Mouse (Mus musculus): ENCODE measurements around the gene Mc3r. TPM values are rescaled to one million over a fixed set of nuclear protein-coding genes. Genes with fewer than 3 reads are reported as not detected.

The Mc3r gene
- polyA plus RNA-seq (2014; fragmentation: Nextera tagmentation; extraction: Ambion mirVana) = not detected in 2 replicates

GRCm38 (mm10) chr2:172248106-172248764, at the start of gene Mc3r:
Gene Mc3r (plus strand): TSS chr2:172248492.
- H3K27ac ChIP-seq (replicated peaks; ENCODE audit: low read depth, low read length) = no peak within 1 kb of the TSS
- no peaks in the 10 kb centered on the region; the same call in 1 of the 2 replicates for H3K4me1 ChIP-seq (ENCODE audit: control insufficient read depth, insufficient read depth, low read length)
- WGBS = 12% methylated on average over 22 of the region's 22 CpGs
- H3K4me3 ChIP-seq (ENCODE audit: low read depth, low read length) = no peak within 1 kb of the TSS
- 0 out of 2 replicates have a peak, but pooled peaks cover 5% of the 10 kb centered on the region for H3K27me3 ChIP-seq (ENCODE audit: control insufficient read depth, insufficient read depth, low read length)
- ATAC-seq (ENCODE audit: insufficient number of reproducible peaks, low FRiP score, low TSS enrichment, low read depth) (no peak), DNase-seq (ENCODE audit: low spot score) (peak; percentile 83)
- no peak within 1 kb of the TSS for H3K4me2 ChIP-seq (ENCODE audit: low read depth, severe bottlenecking)
- H3K36me3 ChIP-seq (ENCODE audit: control insufficient read depth, insufficient read depth, low read length) = no peaks in the 10 kb centered on the region
- H3K9me3 ChIP-seq (ENCODE audit: control insufficient read depth, low read length) = no peaks in the 10 kb centered on the region
- H3K9ac ChIP-seq (ENCODE audit: low read length) = no peak within 1 kb of the TSS

DNA sequence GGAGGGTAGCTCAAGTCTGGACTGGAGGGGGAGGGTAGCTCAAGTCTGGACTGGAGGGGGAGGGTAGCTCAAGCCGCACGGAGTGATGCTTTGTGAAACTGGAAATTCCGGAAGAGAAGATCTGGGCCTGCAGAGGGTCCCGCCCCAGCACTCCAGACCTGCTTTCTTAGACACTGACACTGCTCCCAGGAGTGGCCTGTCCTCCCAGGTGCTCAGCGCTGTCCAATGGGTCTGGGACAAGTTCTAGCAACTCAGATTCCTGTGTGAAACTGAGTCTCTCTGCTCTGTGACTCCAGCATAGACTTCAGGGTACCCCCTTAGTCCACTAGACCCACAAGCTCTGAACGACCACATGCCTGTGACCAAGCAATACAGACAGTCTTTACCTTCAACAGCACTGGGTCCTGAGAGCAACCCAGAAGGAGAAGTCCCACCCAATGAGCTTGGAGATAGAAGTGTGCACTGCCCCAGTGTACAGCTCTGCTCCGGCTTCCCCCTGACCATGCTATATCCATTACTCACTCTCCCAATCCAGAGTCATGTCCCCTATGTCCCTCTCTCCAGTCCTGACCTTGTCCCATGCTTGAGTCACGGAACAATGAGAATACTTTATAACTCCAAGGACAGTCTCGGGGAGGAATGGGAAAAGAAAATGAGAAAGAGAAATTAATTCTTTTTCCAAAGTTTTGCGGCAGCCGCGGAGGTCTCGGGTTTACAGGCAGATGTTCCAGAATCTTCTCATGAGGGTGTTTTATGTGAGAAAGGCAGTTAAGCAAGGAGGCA, 46.1 kb upstream of the Mc3r start:
- Histone ChIP-seq H3K4me3 (ENCODE audit: low read depth, low read length) (no peak overlapping the region), H3K36me3 (ENCODE audit: control insufficient read depth, insufficient read depth, low read length) (no peaks in the 10 kb centered on the region), H3K27me3 (ENCODE audit: control insufficient read depth, insufficient read depth, low read length) (no peaks in the 10 kb centered on the region), H3K9ac (ENCODE audit: low read length) (no peak overlapping the region), H3K9me3 (ENCODE audit: control insufficient read depth, low read length) (no peaks in the 10 kb centered on the region), H3K4me1 (ENCODE audit: control insufficient read depth, insufficient read depth, low read length) (no peaks in the 10 kb centered on the region), H3K27ac (replicated peaks; ENCODE audit: low read depth, low read length) (no peak overlapping the region), H3K4me2 (ENCODE audit: low read depth, severe bottlenecking) (no peak overlapping the region)
- 88% methylated on average over 13 of the region's 13 CpGs for WGBS
- ATAC-seq (ENCODE audit: insufficient number of reproducible peaks, low FRiP score, low TSS enrichment, low read depth) (no peak), DNase-seq (ENCODE audit: low spot score) (no peak)

DNA sequence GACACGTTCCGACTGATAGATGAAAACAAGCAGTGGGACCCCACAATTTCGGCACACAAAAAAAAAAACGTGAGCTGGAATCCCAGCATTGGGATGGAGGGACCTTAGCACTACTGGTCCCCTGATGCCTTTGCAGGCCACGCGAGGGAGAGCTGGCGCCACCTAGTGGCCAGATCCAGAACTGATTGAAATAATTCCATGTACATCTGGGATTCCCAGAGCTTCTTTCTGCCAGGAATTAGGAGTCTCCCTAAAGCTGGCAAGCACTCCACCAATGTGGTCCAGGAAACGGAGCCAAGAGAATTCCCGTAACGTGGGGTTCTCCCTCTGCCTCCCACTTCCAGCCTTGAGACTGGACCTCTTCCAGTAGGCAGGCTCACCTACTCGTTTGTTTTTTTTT, 41.3 kb upstream of the Mc3r start:
- no peak overlapping the region for H3K4me2 ChIP-seq (ENCODE audit: low read depth, severe bottlenecking)

DNA sequence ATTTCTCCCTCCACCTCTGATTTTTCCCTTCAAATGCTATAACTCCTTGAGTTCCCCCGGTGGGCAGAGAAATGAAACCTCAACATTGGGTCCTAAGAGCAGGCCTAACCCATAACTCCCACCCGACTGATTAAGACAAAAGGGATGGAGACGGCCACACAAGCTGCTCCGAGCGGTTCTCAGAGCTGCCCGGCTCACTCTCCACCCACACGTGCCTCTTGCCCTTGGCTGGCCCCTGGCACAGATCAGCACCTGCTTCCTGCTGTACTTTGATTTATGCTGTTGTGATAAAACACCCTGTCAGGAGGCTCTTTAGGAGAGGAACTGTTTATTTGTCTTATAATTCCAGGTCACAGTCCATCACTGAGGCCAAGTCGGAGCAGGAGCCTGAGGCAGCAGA, 34.8 kb upstream of the Mc3r start:
- H3K36me3 ChIP-seq (ENCODE audit: control insufficient read depth, insufficient read depth, low read length) = no peaks in the 10 kb centered on the region
- 51% methylated on average over 8 of the region's 8 CpGs for WGBS
- no peak overlapping the region for H3K4me3 ChIP-seq (ENCODE audit: low read depth, low read length)
- H3K27me3 ChIP-seq (ENCODE audit: control insufficient read depth, insufficient read depth, low read length) = no peaks in the 10 kb centered on the region
- ATAC-seq (ENCODE audit: insufficient number of reproducible peaks, low FRiP score, low TSS enrichment, low read depth) = no peak
- DNase-seq (ENCODE audit: low spot score) = no peak
- no peak overlapping the region for H3K27ac ChIP-seq (replicated peaks; ENCODE audit: low read depth, low read length)
- H3K4me2 ChIP-seq (ENCODE audit: low read depth, severe bottlenecking) = no peak overlapping the region
- no peak overlapping the region for H3K9ac ChIP-seq (ENCODE audit: low read length)
- no peaks in the 10 kb centered on the region for H3K4me1 ChIP-seq (ENCODE audit: control insufficient read depth, insufficient read depth, low read length)
- H3K9me3 ChIP-seq (ENCODE audit: control insufficient read depth, low read length) = no peaks in the 10 kb centered on the region

More for the DNA sequence above, 41.3 kb upstream of the Mc3r start:
- no peak overlapping the region for H3K9ac ChIP-seq (ENCODE audit: low read length)
- H3K4me3 ChIP-seq (ENCODE audit: low read depth, low read length) = no peak overlapping the region
- H3K4me1 ChIP-seq (ENCODE audit: control insufficient read depth, insufficient read depth, low read length) = no peaks in the 10 kb centered on the region
- H3K27me3 ChIP-seq (ENCODE audit: control insufficient read depth, insufficient read depth, low read length) = no peaks in the 10 kb centered on the region
- 12% methylated on average over 11 of the region's 11 CpGs for WGBS
- DNase-seq (ENCODE audit: low spot score) = peak; percentile 96
- no peak overlapping the region for H3K27ac ChIP-seq (replicated peaks; ENCODE audit: low read depth, low read length)
- H3K36me3 ChIP-seq (ENCODE audit: control insufficient read depth, insufficient read depth, low read length) = no peaks in the 10 kb centered on the region
- ATAC-seq (ENCODE audit: insufficient number of reproducible peaks, low FRiP score, low TSS enrichment, low read depth) = no peak
- H3K9me3 ChIP-seq (ENCODE audit: control insufficient read depth, low read length) = no peaks in the 10 kb centered on the region

DNA sequence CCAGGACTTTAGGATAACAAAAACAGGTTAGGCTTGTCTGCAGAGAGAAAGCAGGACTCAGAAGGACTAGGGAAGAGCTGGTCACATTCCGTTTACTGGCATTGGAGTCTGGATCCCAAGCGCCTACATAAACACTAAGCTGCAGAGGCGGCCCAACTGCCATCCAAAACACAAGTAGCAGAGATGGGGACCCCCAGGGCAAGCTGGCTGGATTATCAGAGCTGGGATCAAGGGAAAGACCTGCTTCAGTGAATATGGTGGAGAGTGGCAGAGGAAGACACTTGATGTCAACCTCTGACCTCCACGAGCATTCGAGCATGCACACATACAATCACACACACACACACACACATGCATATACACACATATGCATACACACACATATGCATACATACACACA, 34.0 kb upstream of the Mc3r start:
- DNase-seq (ENCODE audit: low spot score) (no peak), ATAC-seq (ENCODE audit: insufficient number of reproducible peaks, low FRiP score, low TSS enrichment, low read depth) (no peak)
- H3K27ac ChIP-seq (replicated peaks; ENCODE audit: low read depth, low read length) = no peak overlapping the region
- H3K4me2 ChIP-seq (ENCODE audit: low read depth, severe bottlenecking) = no peak overlapping the region
- H3K9ac ChIP-seq (ENCODE audit: low read length) = no peak overlapping the region
- 90% methylated on average over 5 of the region's 5 CpGs for WGBS
- H3K27me3 ChIP-seq (ENCODE audit: control insufficient read depth, insufficient read depth, low read length) = no peaks in the 10 kb centered on the region
- no peaks in the 10 kb centered on the region for H3K9me3 ChIP-seq (ENCODE audit: control insufficient read depth, low read length)
- H3K4me3 ChIP-seq (ENCODE audit: low read depth, low read length) = no peak overlapping the region
- H3K36me3 ChIP-seq (ENCODE audit: control insufficient read depth, insufficient read depth, low read length) = no peaks in the 10 kb centered on the region
- no peaks in the 10 kb centered on the region for H3K4me1 ChIP-seq (ENCODE audit: control insufficient read depth, insufficient read depth, low read length)

DNA sequence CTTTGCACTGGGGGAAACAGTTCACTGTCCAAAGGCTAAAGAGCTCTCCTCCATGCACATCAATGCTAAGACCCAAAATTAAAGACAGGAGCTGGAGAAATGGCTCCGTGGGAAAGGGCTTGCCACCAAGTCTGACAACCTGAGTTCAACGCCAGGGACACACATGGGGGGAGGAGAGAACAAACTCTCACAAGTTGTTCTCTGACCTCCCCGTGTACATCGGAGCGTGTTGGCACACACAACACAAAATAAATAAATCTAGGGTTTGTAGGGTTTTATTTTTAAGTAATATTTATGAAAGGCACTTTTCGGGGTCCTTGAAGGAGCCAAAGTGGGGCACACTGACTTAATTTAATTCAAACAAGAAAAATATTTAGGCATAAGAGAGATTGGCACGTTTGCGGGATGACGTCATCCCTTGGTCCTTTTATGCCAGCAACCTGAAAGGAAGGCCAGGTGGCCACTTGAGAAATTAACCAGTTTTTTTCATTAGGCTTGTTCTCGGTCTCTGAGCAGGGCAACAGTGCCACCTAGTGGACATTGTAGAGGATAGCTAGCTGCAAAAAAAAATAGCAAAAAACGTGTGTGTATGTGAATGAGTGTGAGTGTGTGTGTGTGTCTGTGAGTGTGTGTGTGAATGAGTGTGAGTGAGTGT, 32.7 kb upstream of the Mc3r start:
- DNase-seq (ENCODE audit: low spot score) (peak; percentile 84), ATAC-seq (ENCODE audit: insufficient number of reproducible peaks, low FRiP score, low TSS enrichment, low read depth) (no peak)
- no peaks in the 10 kb centered on the region for H3K9me3 ChIP-seq (ENCODE audit: control insufficient read depth, low read length)
- H3K27me3 ChIP-seq (ENCODE audit: control insufficient read depth, insufficient read depth, low read length) = no peaks in the 10 kb centered on the region
- 36% methylated on average over 11 of the region's 11 CpGs for WGBS
- no peaks in the 10 kb centered on the region for H3K36me3 ChIP-seq (ENCODE audit: control insufficient read depth, insufficient read depth, low read length)
- no peak overlapping the region for H3K27ac ChIP-seq (replicated peaks; ENCODE audit: low read depth, low read length)
- no peak overlapping the region for H3K4me2 ChIP-seq (ENCODE audit: low read depth, severe bottlenecking)
- no peaks in the 10 kb centered on the region for H3K4me1 ChIP-seq (ENCODE audit: control insufficient read depth, insufficient read depth, low read length)
- no peak overlapping the region for H3K9ac ChIP-seq (ENCODE audit: low read length)
- H3K4me3 ChIP-seq (ENCODE audit: low read depth, low read length) = no peak overlapping the region

- Histone ChIP-seq H3K4me2 (ENCODE audit: low read depth, severe bottlenecking) (no peak overlapping the region), H3K27ac (replicated peaks; ENCODE audit: low read depth, low read length) (no peak overlapping the region), H3K9ac (ENCODE audit: low read length) (no peak overlapping the region), H3K4me1 (ENCODE audit: control insufficient read depth, insufficient read depth, low read length) (no peaks in the 10 kb centered on the region), H3K27me3 (ENCODE audit: control insufficient read depth, insufficient read depth, low read length) (no peaks in the 10 kb centered on the region), H3K4me3 (ENCODE audit: low read depth, low read length) (no peak overlapping the region), H3K36me3 (ENCODE audit: control insufficient read depth, insufficient read depth, low read length) (no peaks in the 10 kb centered on the region), H3K9me3 (ENCODE audit: control insufficient read depth, low read length) (no peaks in the 10 kb centered on the region)
- ATAC-seq (ENCODE audit: insufficient number of reproducible peaks, low FRiP score, low TSS enrichment, low read depth) (no peak), DNase-seq (ENCODE audit: low spot score) (no peak)
- 64% methylated on average over 17 of the region's 17 CpGs for WGBS
Measured at GRCm38 (mm10) chr2:172216163-172216915, 32.0 kb upstream of the Mc3r start.

DNA sequence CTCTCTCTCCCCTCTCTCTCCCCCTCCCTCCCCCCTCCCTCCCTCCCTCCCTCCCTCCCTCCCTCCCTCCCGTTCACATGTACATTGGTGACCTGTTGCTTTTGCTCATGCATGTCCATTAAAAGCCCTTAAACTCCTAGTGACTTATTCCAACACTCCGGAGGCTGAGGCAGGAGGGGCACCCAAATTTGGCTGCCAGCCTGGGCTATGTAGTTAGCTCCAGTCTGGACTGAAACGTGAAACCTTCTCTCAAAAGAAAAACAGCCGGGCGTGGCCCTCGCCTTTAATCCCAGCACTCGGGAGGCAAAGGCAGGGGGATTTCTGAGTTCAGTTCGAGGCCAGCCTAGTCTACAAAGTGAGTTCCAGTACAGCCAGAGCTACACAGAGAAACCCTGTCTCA, 30.4 kb upstream of the Mc3r start:
- H3K27me3 ChIP-seq (ENCODE audit: control insufficient read depth, insufficient read depth, low read length) = no peaks in the 10 kb centered on the region
- H3K9me3 ChIP-seq (ENCODE audit: control insufficient read depth, low read length) = no peaks in the 10 kb centered on the region
- no peak overlapping the region for H3K4me3 ChIP-seq (ENCODE audit: low read depth, low read length)
- WGBS = 67% methylated on average over 7 of the region's 8 CpGs
- no peaks in the 10 kb centered on the region for H3K36me3 ChIP-seq (ENCODE audit: control insufficient read depth, insufficient read depth, low read length)
- H3K4me1 ChIP-seq (ENCODE audit: control insufficient read depth, insufficient read depth, low read length) = no peaks in the 10 kb centered on the region
- H3K9ac ChIP-seq (ENCODE audit: low read length) = no peak overlapping the region
- no peak for ATAC-seq (ENCODE audit: insufficient number of reproducible peaks, low FRiP score, low TSS enrichment, low read depth)
- DNase-seq (ENCODE audit: low spot score) = no peak
- no peak overlapping the region for H3K27ac ChIP-seq (replicated peaks; ENCODE audit: low read depth, low read length)
- H3K4me2 ChIP-seq (ENCODE audit: low read depth, severe bottlenecking) = no peak overlapping the region
